Mouse (Mus musculus): ENCODE measurements around the gene Ap1ar.
A peak's percentile ranks its signal among the peaks of the same experiment; 100 is the strongest.

Ap1ar gene

GRCm38 (mm10) chr3:127841926-127842325 is 4.6 kb upstream of the Ap1ar start:
- DNase-seq (ENCODE audit: inconsistent age in 2 of 2, low spot score in 1 of 2) = no peak

GRCm38 (mm10) chr3:127837972-127838644 is 785 bp upstream of the Ap1ar start:
- peak in 1 of 2 experiments; percentile 39 for DNase-seq (ENCODE audit: inconsistent age in 2 of 2, low spot score in 1 of 2)

- DNase-seq (ENCODE audit: inconsistent age in 2 of 2, low spot score in 1 of 2) = no peak
Measured at GRCm38 (mm10) chr3:127836798-127837153, 547 bp downstream of the Ap1ar start.

GRCm38 (mm10) chr3:127835594-127835993 is 1.7 kb downstream of the Ap1ar start:
- DNase-seq (ENCODE audit: inconsistent age in 2 of 2, low spot score in 1 of 2) = no peak

GRCm38 (mm10) chr3:127834040-127834439 is 3.3 kb downstream of the Ap1ar start:
- no peak for DNase-seq (ENCODE audit: inconsistent age in 2 of 2, low spot score in 1 of 2)

GRCm38 (mm10) chr3:127831079-127831478 is 6.2 kb downstream of the Ap1ar start:
- no peak for DNase-seq (ENCODE audit: inconsistent age in 2 of 2, low spot score in 1 of 2)

- no peak for DNase-seq (ENCODE audit: inconsistent age in 2 of 2, low spot score in 1 of 2)
Measured at GRCm38 (mm10) chr3:127830183-127830582, 7.1 kb downstream of the Ap1ar start.

- no peak for DNase-seq (ENCODE audit: inconsistent age in 2 of 2, low spot score in 1 of 2)
Measured at GRCm38 (mm10) chr3:127827123-127827522, 10.2 kb downstream of the Ap1ar start.

- no peak for DNase-seq (ENCODE audit: inconsistent age in 2 of 2, low spot score in 1 of 2)
Measured at GRCm38 (mm10) chr3:127826503-127826902, 10.8 kb downstream of the Ap1ar start.

GRCm38 (mm10) chr3:127823886-127824863 is 13.1 kb downstream of the Ap1ar start:
- DNase-seq (ENCODE audit: inconsistent age in 2 of 2, low spot score in 1 of 2) = no peak

GRCm38 (mm10) chr3:127821209-127821608 is 16.1 kb downstream of the Ap1ar start:
- DNase-seq (ENCODE audit: inconsistent age in 2 of 2, low spot score in 1 of 2) = no peak

- DNase-seq (ENCODE audit: inconsistent age in 2 of 2, low spot score in 1 of 2) = no peak
Measured at GRCm38 (mm10) chr3:127820400-127820799, 16.9 kb downstream of the Ap1ar start.

GRCm38 (mm10) chr3:127818694-127819663 is 18.3 kb downstream of the Ap1ar start:
- DNase-seq (ENCODE audit: inconsistent age in 2 of 2, low spot score in 1 of 2) = no peak

- no peak for DNase-seq (ENCODE audit: inconsistent age in 2 of 2, low spot score in 1 of 2)
Measured at GRCm38 (mm10) chr3:127817120-127817683, 20.1 kb downstream of the Ap1ar start.

- DNase-seq (ENCODE audit: inconsistent age in 2 of 2, low spot score in 1 of 2) = no peak
Measured at GRCm38 (mm10) chr3:127809103-127809502, 28.2 kb downstream of the Ap1ar start.

GRCm38 (mm10) chr3:127807846-127808245 is 29.5 kb downstream of the Ap1ar start:
- no peak for DNase-seq (ENCODE audit: inconsistent age in 2 of 2, low spot score in 1 of 2)

GRCm38 (mm10) chr3:127805991-127806390 is 31.3 kb downstream of the Ap1ar start:
- DNase-seq (ENCODE audit: inconsistent age in 2 of 2, low spot score in 1 of 2) = peak; percentile 30 to 53

- no peak for DNase-seq (ENCODE audit: inconsistent age in 2 of 2, low spot score in 1 of 2)
Measured at GRCm38 (mm10) chr3:127805071-127805470, 32.3 kb downstream of the Ap1ar start.

- DNase-seq (ENCODE audit: inconsistent age in 2 of 2, low spot score in 1 of 2) = no peak
Measured at GRCm38 (mm10) chr3:127804439-127804838, 32.9 kb downstream of the Ap1ar start.

GRCm38 (mm10) chr3:127802814-127803213 is 34.5 kb downstream of the Ap1ar start:
- peak; percentile 40 to 81 for DNase-seq (ENCODE audit: inconsistent age in 2 of 2, low spot score in 1 of 2)

- DNase-seq (ENCODE audit: inconsistent age in 2 of 2, low spot score in 1 of 2) = no peak
Measured at GRCm38 (mm10) chr3:127801162-127801561, 36.2 kb downstream of the Ap1ar start.
